Mouse (Mus musculus): ENCODE data around the gene Robo3. TPM values are rescaled to one million over a fixed set of nuclear protein-coding genes. Genes with fewer than 3 reads are reported as not detected.
A peak's percentile ranks its signal among the peaks of the same experiment; 100 is the strongest.

Robo3 gene
- polyA plus RNA-seq, 1 experiment from 2014 or later = 0.15 TPM

DNA sequence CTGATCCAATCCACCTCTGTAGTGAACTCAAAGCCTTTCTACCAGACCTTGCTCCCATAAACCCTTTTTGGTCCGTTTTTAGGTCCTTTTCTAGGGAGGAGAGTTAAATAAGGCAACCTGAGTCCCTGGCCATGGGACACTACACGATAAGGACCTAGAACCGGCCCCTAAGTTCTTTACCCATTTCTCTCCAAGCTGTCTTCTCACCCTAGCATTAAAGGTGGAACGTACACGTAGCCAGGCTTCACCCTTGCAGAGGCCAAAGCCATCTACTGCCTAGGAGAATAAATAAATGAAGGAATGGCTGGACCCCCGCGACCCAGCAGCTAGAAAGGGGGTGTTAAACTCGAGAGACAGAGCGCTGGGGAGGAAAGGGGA lies 26.6 kb upstream of the Robo3 start:
- Histone ChIP-seq H3K4me1 (ENCODE audit: control insufficient read depth in 2 of 2, insufficient read depth in 2 of 2, low read length in 2 of 2) (peaks cover 3 to 12% of the 10 kb centered on the region in 2 experiments), H3K4me3 (ENCODE audit: control insufficient read depth in 1 of 2, insufficient read depth in 1 of 2, low read depth in 1 of 2, low read length in 2 of 2) (peak overlapping the region; percentile 38 to 56; a peak in 3 of 4 replicates), H3K27me3 (ENCODE audit: control insufficient read depth, insufficient read depth, low read length) (peaks cover 78% of the 10 kb centered on the region), H3K4me2 (ENCODE audit: low read length) (peak overlapping the region; percentile 98), H3K9ac (ENCODE audit: low read length) (peak overlapping the region; percentile 32; the same call in 1 of the 2 replicates), H3K27ac (replicated peaks in 1 of 2; ENCODE audit: control insufficient read depth in 1 of 2, insufficient read depth in 1 of 2, low read depth in 2 of 2, low read length in 2 of 2) (no peak overlapping the region), H3K36me3 (ENCODE audit: control insufficient read depth, insufficient read depth, low read length) (no peaks in the 10 kb centered on the region), H3K9me3 (ENCODE audit: control insufficient read depth, low read length) (no peaks in the 10 kb centered on the region)
- ATAC-seq (ENCODE audit: insufficient number of reproducible peaks, insufficient read depth, low FRiP score, low read depth) = no peak
- 3% methylated on average over 9 of the region's 9 CpGs for WGBS

DNA sequence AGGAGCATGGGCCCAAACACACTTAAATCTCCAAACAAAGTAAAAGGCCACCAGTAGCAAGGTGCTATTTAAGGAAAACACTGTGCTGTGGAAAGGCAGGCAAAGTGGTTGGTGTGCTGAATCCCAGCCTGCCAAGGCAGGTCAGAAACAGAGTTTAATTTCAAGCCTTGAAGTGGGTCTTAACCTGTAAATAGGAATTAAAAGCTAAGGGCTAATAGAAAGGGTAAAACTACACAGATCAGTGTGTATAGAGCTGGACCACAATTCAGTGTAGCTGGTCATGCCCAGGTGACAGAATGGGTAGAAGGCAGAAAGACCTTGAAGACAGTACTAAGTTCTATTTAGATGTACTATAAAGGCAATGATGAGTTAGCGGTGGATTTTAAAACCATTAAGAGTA lies 24.1 kb upstream of the Robo3 start:
- ATAC-seq (ENCODE audit: insufficient number of reproducible peaks, insufficient read depth, low FRiP score, low read depth) = no peak
- Histone ChIP-seq H3K36me3 (ENCODE audit: control insufficient read depth, insufficient read depth, low read length) (no peaks in the 10 kb centered on the region), H3K4me2 (ENCODE audit: low read length) (peak overlapping the region; percentile 74), H3K4me1 (ENCODE audit: control insufficient read depth in 2 of 2, insufficient read depth in 2 of 2, low read length in 2 of 2) (peaks cover 3 to 12% of the 10 kb centered on the region in 2 experiments), H3K9ac (ENCODE audit: low read length) (no peak overlapping the region), H3K27me3 (ENCODE audit: control insufficient read depth, insufficient read depth, low read length) (peaks cover 97% of the 10 kb centered on the region), H3K4me3 (ENCODE audit: control insufficient read depth in 1 of 2, insufficient read depth in 1 of 2, low read depth in 1 of 2, low read length in 2 of 2) (no peak overlapping the region), H3K27ac (replicated peaks in 1 of 2; ENCODE audit: control insufficient read depth in 1 of 2, insufficient read depth in 1 of 2, low read depth in 2 of 2, low read length in 2 of 2) (no peak overlapping the region), H3K9me3 (ENCODE audit: control insufficient read depth, low read length) (no peaks in the 10 kb centered on the region)
- 61% methylated on average over 1 of the region's 1 CpGs for WGBS

DNA sequence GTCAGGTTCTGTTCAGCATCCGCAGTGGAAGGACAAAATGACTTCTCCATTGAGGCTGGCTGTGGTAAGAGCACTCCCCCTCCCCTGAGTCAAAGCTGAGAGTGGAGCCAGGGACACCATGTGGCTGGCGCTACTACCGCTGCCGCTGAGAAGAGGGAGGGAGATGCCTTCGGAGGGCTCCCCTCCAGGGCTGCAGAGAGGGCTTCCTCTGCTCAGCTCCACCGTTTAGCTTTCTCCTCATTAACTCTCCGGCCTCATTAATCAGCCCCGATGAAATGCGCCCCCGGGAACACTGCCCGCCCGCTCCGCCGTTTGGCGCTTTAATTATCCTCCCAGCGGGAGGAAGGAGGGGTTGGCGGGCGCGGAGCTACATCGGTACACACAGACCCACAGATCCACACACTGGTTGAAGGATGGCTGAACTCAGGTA lies 23.4 kb upstream of the Robo3 start:
- Histone ChIP-seq H3K9me3 (ENCODE audit: control insufficient read depth, low read length) (no peaks in the 10 kb centered on the region), H3K4me1 (ENCODE audit: control insufficient read depth in 2 of 2, insufficient read depth in 2 of 2, low read length in 2 of 2) (peaks cover 3 to 12% of the 10 kb centered on the region in 2 experiments), H3K27ac (replicated peaks in 1 of 2; ENCODE audit: control insufficient read depth in 1 of 2, insufficient read depth in 1 of 2, low read depth in 2 of 2, low read length in 2 of 2) (no peak overlapping the region), H3K27me3 (ENCODE audit: control insufficient read depth, insufficient read depth, low read length) (peaks cover 97% of the 10 kb centered on the region), H3K4me3 (ENCODE audit: control insufficient read depth in 1 of 2, insufficient read depth in 1 of 2, low read depth in 1 of 2, low read length in 2 of 2) (peak overlapping the region; percentile 28 to 39), H3K4me2 (ENCODE audit: low read length) (peak overlapping the region; percentile 74), H3K36me3 (ENCODE audit: control insufficient read depth, insufficient read depth, low read length) (no peaks in the 10 kb centered on the region), H3K9ac (ENCODE audit: low read length) (peak overlapping the region; percentile 28)
- WGBS = under 1% methylated on average over 17 of the region's 20 CpGs
- ATAC-seq (ENCODE audit: insufficient number of reproducible peaks, insufficient read depth, low FRiP score, low read depth) = no peak

DNA sequence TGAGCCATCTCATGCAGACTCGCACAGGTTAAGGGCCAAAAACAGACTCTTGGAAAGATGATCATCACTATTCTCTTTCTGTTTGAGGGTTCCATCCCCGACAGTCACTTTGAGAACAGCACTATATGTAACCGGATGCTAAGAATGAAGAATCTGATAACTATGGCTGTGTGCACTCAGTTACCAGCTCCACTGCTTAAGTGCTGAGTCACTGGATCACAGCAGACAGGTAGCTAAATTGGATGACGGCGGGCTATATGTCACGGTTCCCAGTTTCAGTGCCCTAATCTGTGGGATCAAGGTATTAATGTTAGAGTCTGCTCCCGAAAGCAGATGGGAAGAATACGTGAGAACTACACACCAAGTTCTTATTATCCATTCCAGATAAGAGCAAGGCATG lies 22.8 kb upstream of the Robo3 start:
- WGBS = 3% methylated on average over 8 of the region's 8 CpGs
- H3K27ac ChIP-seq (replicated peaks in 1 of 2; ENCODE audit: control insufficient read depth in 1 of 2, insufficient read depth in 1 of 2, low read depth in 2 of 2, low read length in 2 of 2) = no peak overlapping the region
- peaks cover 3 to 11% of the 10 kb centered on the region in 2 experiments for H3K4me1 ChIP-seq (ENCODE audit: control insufficient read depth in 2 of 2, insufficient read depth in 2 of 2, low read length in 2 of 2)
- no peaks in the 10 kb centered on the region for H3K36me3 ChIP-seq (ENCODE audit: control insufficient read depth, insufficient read depth, low read length)
- peak overlapping the region; percentile 74 for H3K4me2 ChIP-seq (ENCODE audit: low read length)
- H3K27me3 ChIP-seq (ENCODE audit: control insufficient read depth, insufficient read depth, low read length) = peaks cover 94% of the 10 kb centered on the region
- ATAC-seq (ENCODE audit: insufficient number of reproducible peaks, insufficient read depth, low FRiP score, low read depth) = no peak
- H3K4me3 ChIP-seq (ENCODE audit: control insufficient read depth in 1 of 2, insufficient read depth in 1 of 2, low read depth in 1 of 2, low read length in 2 of 2) = peak overlapping the region in 1 of 2 experiments; percentile 39; a peak in 2 of 4 replicates
- no peak overlapping the region for H3K9ac ChIP-seq (ENCODE audit: low read length)
- no peaks in the 10 kb centered on the region for H3K9me3 ChIP-seq (ENCODE audit: control insufficient read depth, low read length)

DNA sequence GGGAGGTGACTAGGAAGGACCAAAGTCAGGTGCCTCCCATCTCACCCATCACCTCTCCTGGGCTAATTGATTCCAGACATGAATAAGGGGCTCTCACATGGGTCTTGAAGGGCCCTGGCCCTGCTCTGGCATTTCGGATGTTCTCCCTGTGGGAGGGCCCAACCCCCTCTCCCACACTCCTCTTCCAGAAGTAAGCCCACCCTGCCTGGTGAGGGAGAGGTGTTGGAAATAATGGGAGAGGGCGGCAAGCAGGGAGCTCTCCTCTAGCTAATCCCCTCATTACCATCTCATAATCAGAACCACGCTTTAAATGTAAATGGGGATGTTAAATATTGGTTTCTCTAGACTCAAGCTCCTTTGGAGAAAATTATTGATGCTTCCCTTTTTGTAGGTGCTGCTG lies 21.9 kb upstream of the Robo3 start:
- no peak overlapping the region for H3K4me2 ChIP-seq (ENCODE audit: low read length)
- ATAC-seq (ENCODE audit: insufficient number of reproducible peaks, insufficient read depth, low FRiP score, low read depth) = no peak
- peaks cover 86% of the 10 kb centered on the region for H3K27me3 ChIP-seq (ENCODE audit: control insufficient read depth, insufficient read depth, low read length)
- no peak overlapping the region for H3K27ac ChIP-seq (replicated peaks in 1 of 2; ENCODE audit: control insufficient read depth in 1 of 2, insufficient read depth in 1 of 2, low read depth in 2 of 2, low read length in 2 of 2)
- WGBS = 32% methylated on average over 3 of the region's 3 CpGs
- no peaks in the 10 kb centered on the region for H3K36me3 ChIP-seq (ENCODE audit: control insufficient read depth, insufficient read depth, low read length)
- no peaks in the 10 kb centered on the region for H3K9me3 ChIP-seq (ENCODE audit: control insufficient read depth, low read length)
- H3K4me3 ChIP-seq (ENCODE audit: control insufficient read depth in 1 of 2, insufficient read depth in 1 of 2, low read depth in 1 of 2, low read length in 2 of 2) = no peak overlapping the region
- peaks cover 0 to 2% of the 10 kb centered on the region in 2 experiments; a peak in 2 of 4 replicates for H3K4me1 ChIP-seq (ENCODE audit: control insufficient read depth in 2 of 2, insufficient read depth in 2 of 2, low read length in 2 of 2)
- H3K9ac ChIP-seq (ENCODE audit: low read length) = no peak overlapping the region

DNA sequence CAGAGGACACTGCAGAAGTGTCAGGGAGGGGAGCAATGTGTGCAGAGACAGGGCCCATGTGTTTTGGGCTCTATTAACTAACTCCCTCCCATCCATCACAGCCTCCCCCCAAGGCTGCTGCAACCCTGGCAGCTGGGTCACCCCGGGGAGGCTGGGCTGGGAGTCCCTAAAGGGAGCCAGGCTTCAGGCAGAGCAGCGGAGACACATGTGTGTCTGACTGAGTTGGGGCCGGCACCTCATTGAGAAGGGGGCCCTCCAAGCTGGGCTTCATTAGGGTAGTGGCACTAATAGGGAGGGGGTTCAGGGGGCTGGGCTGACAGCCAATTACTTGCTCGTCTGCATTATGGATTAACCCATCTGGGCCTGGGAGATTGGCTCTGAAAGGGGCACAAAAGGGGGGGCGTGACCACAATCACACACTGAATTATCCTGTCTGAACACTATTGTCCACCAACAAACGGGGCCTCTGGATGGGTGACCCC lies 21.0 kb upstream of the Robo3 start:
- 25% methylated on average over 6 of the region's 6 CpGs for WGBS
- Histone ChIP-seq H3K27me3 (ENCODE audit: control insufficient read depth, insufficient read depth, low read length) (peaks cover 79% of the 10 kb centered on the region), H3K9ac (ENCODE audit: low read length) (no peak overlapping the region), H3K36me3 (ENCODE audit: control insufficient read depth, insufficient read depth, low read length) (no peaks in the 10 kb centered on the region), H3K4me2 (ENCODE audit: low read length) (no peak overlapping the region), H3K4me3 (ENCODE audit: control insufficient read depth in 1 of 2, insufficient read depth in 1 of 2, low read depth in 1 of 2, low read length in 2 of 2) (no peak overlapping the region), H3K4me1 (ENCODE audit: control insufficient read depth in 2 of 2, insufficient read depth in 2 of 2, low read length in 2 of 2) (no peaks in the 10 kb centered on the region; a peak in 1 of 4 replicates), H3K9me3 (ENCODE audit: control insufficient read depth, low read length) (no peaks in the 10 kb centered on the region), H3K27ac (replicated peaks in 1 of 2; ENCODE audit: control insufficient read depth in 1 of 2, insufficient read depth in 1 of 2, low read depth in 2 of 2, low read length in 2 of 2) (no peak overlapping the region)
- ATAC-seq (ENCODE audit: insufficient number of reproducible peaks, insufficient read depth, low FRiP score, low read depth) = no peak

DNA sequence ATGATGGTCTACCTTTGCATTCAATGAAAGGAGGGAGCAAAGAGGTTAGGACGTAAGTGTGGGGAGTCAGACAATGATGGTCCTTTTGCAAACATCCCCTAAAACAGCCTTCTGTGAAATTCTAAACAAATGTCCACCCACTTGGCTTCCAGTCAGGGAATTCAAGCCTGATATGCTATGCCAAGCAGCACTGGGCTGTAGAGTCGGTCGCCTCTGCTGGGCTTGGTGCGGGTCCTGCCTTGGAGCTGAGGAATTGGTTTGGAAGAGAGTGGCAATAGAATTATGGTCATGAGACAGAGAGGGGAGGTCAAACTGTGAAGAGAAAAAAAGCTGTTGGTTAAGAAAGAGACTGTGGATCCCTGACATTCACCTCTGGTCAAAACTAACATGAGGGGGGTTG lies 20.3 kb upstream of the Robo3 start:
- peaks cover 73% of the 10 kb centered on the region for H3K27me3 ChIP-seq (ENCODE audit: control insufficient read depth, insufficient read depth, low read length)
- H3K4me2 ChIP-seq (ENCODE audit: low read length) = no peak overlapping the region
- ATAC-seq (ENCODE audit: insufficient number of reproducible peaks, insufficient read depth, low FRiP score, low read depth) = no peak
- WGBS = 53% methylated on average over 4 of the region's 4 CpGs
- no peaks in the 10 kb centered on the region; a peak in 1 of 4 replicates for H3K4me1 ChIP-seq (ENCODE audit: control insufficient read depth in 2 of 2, insufficient read depth in 2 of 2, low read length in 2 of 2)
- no peak overlapping the region for H3K27ac ChIP-seq (replicated peaks in 1 of 2; ENCODE audit: control insufficient read depth in 1 of 2, insufficient read depth in 1 of 2, low read depth in 2 of 2, low read length in 2 of 2)
- H3K36me3 ChIP-seq (ENCODE audit: control insufficient read depth, insufficient read depth, low read length) = no peaks in the 10 kb centered on the region
- no peak overlapping the region for H3K9ac ChIP-seq (ENCODE audit: low read length)
- H3K9me3 ChIP-seq (ENCODE audit: control insufficient read depth, low read length) = no peaks in the 10 kb centered on the region
- H3K4me3 ChIP-seq (ENCODE audit: control insufficient read depth in 1 of 2, insufficient read depth in 1 of 2, low read depth in 1 of 2, low read length in 2 of 2) = no peak overlapping the region

DNA sequence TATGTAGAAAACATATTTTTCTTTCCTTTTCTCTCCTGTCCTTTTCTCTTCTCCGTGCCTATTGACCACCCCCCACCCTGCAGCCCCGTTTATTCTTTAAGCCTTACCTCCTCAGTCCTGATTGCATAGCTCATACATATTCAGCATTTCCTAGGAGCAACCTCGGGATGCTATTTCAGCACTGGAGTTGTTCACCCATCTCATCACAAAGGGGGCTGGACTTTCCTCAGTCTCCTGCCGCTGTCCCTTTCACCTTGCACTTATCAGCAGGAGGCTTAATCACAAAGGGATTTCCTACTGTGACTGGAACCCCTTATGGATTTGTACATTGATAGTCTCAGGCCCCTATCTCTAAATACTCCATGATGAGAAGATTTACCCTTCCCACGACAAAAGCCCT lies 19.4 kb upstream of the Robo3 start:
- no peaks in the 10 kb centered on the region; a peak in 1 of 4 replicates for H3K4me1 ChIP-seq (ENCODE audit: control insufficient read depth in 2 of 2, insufficient read depth in 2 of 2, low read length in 2 of 2)
- H3K9ac ChIP-seq (ENCODE audit: low read length) = no peak overlapping the region
- H3K9me3 ChIP-seq (ENCODE audit: control insufficient read depth, low read length) = no peaks in the 10 kb centered on the region
- no peaks in the 10 kb centered on the region for H3K36me3 ChIP-seq (ENCODE audit: control insufficient read depth, insufficient read depth, low read length)
- H3K27me3 ChIP-seq (ENCODE audit: control insufficient read depth, insufficient read depth, low read length) = peaks cover 64% of the 10 kb centered on the region
- H3K4me3 ChIP-seq (ENCODE audit: control insufficient read depth in 1 of 2, insufficient read depth in 1 of 2, low read depth in 1 of 2, low read length in 2 of 2) = no peak overlapping the region
- H3K4me2 ChIP-seq (ENCODE audit: low read length) = no peak overlapping the region
- ATAC-seq (ENCODE audit: insufficient number of reproducible peaks, insufficient read depth, low FRiP score, low read depth) = no peak
- under 1% methylated on average over 5 of the region's 5 CpGs for WGBS
- no peak overlapping the region for H3K27ac ChIP-seq (replicated peaks in 1 of 2; ENCODE audit: control insufficient read depth in 1 of 2, insufficient read depth in 1 of 2, low read depth in 2 of 2, low read length in 2 of 2)
